Mouse (Mus musculus) gastrocnemius, adult 2 months (tissue): ENCODE data around the gene Mpg. TPM values are rescaled to one million over a fixed set of nuclear protein-coding genes. Genes with fewer than 3 reads are reported as not detected.

Source experiments
- DNase-seq: peaks from one replicate; pipeline ENCODE4 v3.0.0; 2022
- H3K27ac ChIP-seq: fragments of 200-600 bp; 2 replicates; pipeline ENCODE4 v1.8.1; 2022; ENCODE audit warnings: mild to moderate bottlenecking
- H3K4me3 ChIP-seq: fragments of 200-600 bp; 2 replicates; pipeline ENCODE4 v1.8.1; 2022; ENCODE audit warnings: mild to moderate bottlenecking, moderate library complexity
- CTCF ChIP-seq: fragments of 200-600 bp; IDR thresholded peaks from 2 replicates; pipeline ENCODE4 v1.8.1; 2022; ENCODE audit warnings: antibody characterized with exemption, mild to moderate bottlenecking, moderate library complexity
- intact Hi-C: fragments of 180-260 bp; cut with DNase I; formaldehyde crosslinking; loops from one replicate; pipeline ENCODE4 v1.15.1; 2025
- total RNA-seq, 2 experiments: library from RNA; stranded (reverse); gene quantifications; 2 replicates each; pipeline ENCODE4 v1.2.3; 2021

Mpg gene
- total RNA-seq, 2 experiments from 2014 or later, result 3.1 to 5.3 TPM

- peak; percentile 66 for DNase-seq
- TF ChIP-seq CTCF, result no peak
These were observed 842 bp upstream of the Mpg start for GRCm38 (mm10) chr11:32225222-32226104.

GRCm38 (mm10) chr11:32227041-32227440 lies 736 bp downstream of the Mpg start:
- peak overlapping the region; percentile 95 for H3K27ac ChIP-seq
- no peak for TF ChIP-seq CTCF
- no peak for DNase-seq
- H3K4me3 ChIP-seq, result peak overlapping the region; percentile 93
- intact Hi-C loops, result no loop called here

More at GRCm38 (mm10) chr11:32225222-32226104, 842 bp upstream of the Mpg start:
- Histone ChIP-seq H3K4me3 (peak overlapping the region; percentile 93; the same call in 1 of the 2 replicates), H3K27ac (peak overlapping the region; percentile 95)
- intact Hi-C loops, result no loop called here

DNA sequence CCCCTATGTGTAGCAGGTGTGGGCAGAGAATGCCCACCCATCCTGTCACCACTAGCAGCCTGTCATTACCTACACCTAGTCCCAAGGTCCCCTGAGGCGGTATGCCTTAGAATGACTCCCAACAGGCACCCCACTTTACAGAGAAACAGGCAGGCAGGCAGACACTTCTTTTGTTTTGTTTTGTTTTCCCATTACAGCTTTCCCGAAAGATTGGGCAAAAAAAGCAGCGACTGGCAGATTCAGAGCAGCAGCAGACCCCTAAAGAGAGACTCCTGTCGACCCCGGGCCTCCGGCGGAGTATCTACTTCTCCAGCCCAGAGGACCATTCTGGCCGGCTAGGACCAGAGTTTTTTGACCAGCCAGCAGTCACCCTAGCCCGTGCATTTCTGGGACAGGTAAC lies 1.2 kb downstream of the Mpg start:
- H3K4me3 ChIP-seq, result peak overlapping the region; percentile 93
- H3K27ac ChIP-seq, result peak overlapping the region; percentile 95
- TF ChIP-seq CTCF, result no peak
- intact Hi-C loops, result no loop called here
- DNase-seq, result no peak

- intact Hi-C loops, result no loop called here
- no peak for DNase-seq
- peak overlapping the region; percentile 28; the same call in 1 of the 2 replicates for H3K27ac ChIP-seq
- no peak overlapping the region for H3K4me3 ChIP-seq
- no peak for TF ChIP-seq CTCF
These were observed 2.1 kb downstream of the Mpg start for GRCm38 (mm10) chr11:32228292-32228845.

- intact Hi-C loops, result no loop called here
- DNase-seq, result no peak
- Histone ChIP-seq H3K27ac (no peak overlapping the region), H3K4me3 (no peak overlapping the region)
- peak; percentile 26; the same call in 1 of the 2 replicates for TF ChIP-seq CTCF
These were observed 3.9 kb downstream of the Mpg start for GRCm38 (mm10) chr11:32230220-32230619.

DNA sequence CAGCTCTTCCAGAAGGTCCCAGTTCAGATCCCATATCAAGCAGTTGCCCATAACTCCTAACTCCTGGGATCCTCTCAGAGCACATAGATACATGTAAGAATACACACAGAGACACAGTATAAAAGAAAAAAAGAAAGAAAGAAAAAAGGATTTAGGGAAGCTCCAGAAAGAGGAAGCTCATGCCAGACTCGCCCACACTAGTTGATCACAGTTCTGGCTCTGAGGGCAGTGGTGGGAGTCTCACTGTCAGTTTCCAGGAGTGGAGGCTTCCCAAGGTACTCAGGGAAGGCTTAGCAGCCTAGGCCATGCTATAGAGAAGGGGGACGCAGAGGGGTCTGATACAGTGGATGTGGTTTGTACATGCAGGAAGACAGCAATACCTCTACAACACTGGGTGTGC lies 4.8 kb downstream of the Mpg start:
- no peak for TF ChIP-seq CTCF
- intact Hi-C loops, result no loop called here

GRCm38 (mm10) chr11:32232848-32233247 lies 6.5 kb downstream of the Mpg start:
- no peak overlapping the region for H3K27ac ChIP-seq
- DNase-seq, result no peak
- no peak for TF ChIP-seq CTCF
- intact Hi-C loops, result no loop called here
- no peak overlapping the region for H3K4me3 ChIP-seq

More for the DNA sequence above, 4.8 kb downstream of the Mpg start:
- no peak overlapping the region for H3K4me3 ChIP-seq
- no peak overlapping the region for H3K27ac ChIP-seq
- DNase-seq, result no peak

DNA sequence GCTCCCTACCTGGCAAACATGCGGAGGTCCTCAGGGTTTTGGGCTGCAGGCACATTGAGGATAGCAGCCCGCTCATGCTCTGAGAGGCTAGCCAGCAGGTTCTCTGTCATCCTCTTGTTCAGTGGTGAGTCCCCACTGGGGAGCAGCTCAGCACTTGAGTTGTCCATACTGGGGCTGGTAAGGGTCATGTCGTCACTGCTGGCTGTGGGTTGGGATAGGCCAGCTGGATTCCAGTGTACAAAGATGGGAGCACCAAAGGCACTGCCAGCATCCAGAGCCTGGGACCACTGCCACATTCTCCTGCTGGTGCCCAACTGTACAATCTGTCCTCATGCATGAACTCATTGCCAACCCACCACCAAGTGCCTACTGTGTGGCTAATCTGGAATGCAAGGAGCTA lies 7.6 kb downstream of the Mpg start:
- intact Hi-C loops, result no loop called here
- peak overlapping the region; percentile 54; the same call in 1 of the 2 replicates for H3K27ac ChIP-seq
- H3K4me3 ChIP-seq, result no peak overlapping the region
- DNase-seq, result peak; percentile 50
- TF ChIP-seq CTCF, result no peak

DNA sequence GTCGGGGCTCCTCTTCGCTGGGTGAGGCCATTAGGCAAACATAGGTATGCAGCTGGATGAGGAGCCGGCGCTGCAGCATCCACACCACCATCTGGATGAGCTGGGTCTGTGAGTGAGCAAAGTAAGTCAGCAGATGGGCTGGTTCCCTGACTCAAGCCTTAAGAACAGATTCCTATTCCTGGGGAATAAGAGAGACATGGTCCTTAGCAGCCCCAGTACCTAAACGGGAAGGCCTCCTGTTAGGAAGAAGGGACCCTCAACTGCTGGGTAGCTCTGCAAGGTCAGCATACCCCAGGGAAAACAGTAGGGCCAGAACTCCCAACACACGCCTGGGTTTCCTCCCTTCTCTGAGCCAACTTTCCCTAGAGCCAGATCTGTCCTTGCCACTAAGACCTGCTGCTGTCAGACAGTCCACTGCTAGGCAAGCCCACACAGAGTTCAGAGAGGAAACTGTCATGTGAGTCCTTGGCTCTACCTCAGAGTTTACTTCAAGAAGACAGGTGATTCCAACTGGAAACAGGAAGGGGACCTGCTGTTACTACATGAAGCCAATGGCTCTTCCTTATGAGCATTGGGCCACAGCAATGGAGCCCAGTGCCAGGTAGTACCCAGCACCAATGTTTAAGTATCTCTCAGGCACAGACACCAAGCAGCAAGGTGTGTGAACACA lies 8.6 kb downstream of the Mpg start:
- H3K4me3 ChIP-seq, result no peak overlapping the region
- intact Hi-C loops, result no loop called here

DNA sequence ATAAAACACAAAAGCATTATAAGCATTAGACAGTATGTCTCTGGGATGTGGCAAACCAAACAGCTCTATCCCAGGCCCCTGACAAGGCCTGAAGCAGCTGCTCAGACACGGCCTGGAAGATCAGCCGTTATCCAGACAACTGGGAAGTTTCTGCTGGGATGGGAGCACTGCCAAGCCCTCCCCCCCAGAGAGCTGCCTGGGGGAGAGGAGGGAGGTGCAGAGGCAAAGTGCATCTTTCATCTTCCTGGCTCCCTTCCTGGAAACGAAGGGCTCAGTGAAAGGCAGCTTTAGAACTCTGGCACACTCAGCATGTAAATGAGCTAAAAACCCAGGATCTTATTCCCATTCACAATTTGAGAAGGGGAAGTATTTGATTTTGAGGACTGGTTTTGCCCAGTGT lies 9.3 kb downstream of the Mpg start:
- peak; percentile 83 for DNase-seq
- H3K27ac ChIP-seq, result peak overlapping the region; percentile 54
- intact Hi-C loops, result no loop called here
- no peak overlapping the region for H3K4me3 ChIP-seq
- no peak for TF ChIP-seq CTCF

More for the DNA sequence above, 8.6 kb downstream of the Mpg start:
- TF ChIP-seq CTCF, result no peak
- peak; percentile 22 for DNase-seq
- H3K27ac ChIP-seq, result peak overlapping the region; percentile 54

DNA sequence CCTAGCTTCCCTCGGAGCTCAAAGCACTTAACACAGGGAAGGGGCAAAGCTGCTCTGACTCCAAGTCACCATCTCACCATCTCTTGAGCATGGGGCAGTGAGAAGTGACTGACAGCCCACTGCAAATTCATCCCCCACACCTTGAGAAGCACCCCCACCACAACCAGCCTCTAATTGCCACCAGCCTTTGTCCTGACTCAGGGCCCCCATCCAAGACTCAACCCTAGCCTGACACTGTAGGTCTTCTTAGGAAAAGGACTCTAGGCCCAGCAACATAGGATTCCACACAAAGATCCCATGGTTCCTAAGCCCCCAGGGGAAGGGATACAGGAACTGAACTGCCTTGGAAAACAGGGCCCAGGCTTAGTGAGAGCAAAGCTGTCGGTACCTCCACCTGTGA lies 9.8 kb downstream of the Mpg start:
- Histone ChIP-seq H3K27ac (0 out of 2 replicates have a peak overlapping the region, but pooled peaks have one; percentile 28), H3K4me3 (no peak overlapping the region)
- DNase-seq, result no peak
- intact Hi-C loops, result no loop called here
- no peak for TF ChIP-seq CTCF

- DNase-seq, result peak; percentile 69
- intact Hi-C loops, result no loop called here
- peak; percentile 76 for TF ChIP-seq CTCF
- H3K4me3 ChIP-seq, result no peak overlapping the region
- no peak overlapping the region for H3K27ac ChIP-seq
These were observed 10.6 kb downstream of the Mpg start for GRCm38 (mm10) chr11:32236712-32237410.

GRCm38 (mm10) chr11:32237411-32237795 lies 11.1 kb downstream of the Mpg start:
- DNase-seq, result no peak
- no peak for TF ChIP-seq CTCF
- intact Hi-C loops, result no loop called here
- Histone ChIP-seq H3K27ac (no peak overlapping the region), H3K4me3 (no peak overlapping the region)
